Mouse (Mus musculus) lung, postnatal 4 days (tissue): ENCODE results near the gene Ddx25.

Experiments
- DNase-seq, 2 experiments: peaks; one replicate each; pipeline ENCODE4 v3.0.0; 2021

Ddx25 gene

GRCm38 (mm10) chr9:35558257-35559008 is at the start of gene Ddx25, which contains the start of gene Pus3:
Ddx25 (minus strand) TSS chr9:35558528.
Pus3 (plus strand) TSS chr9:35558595.
- peak in 1 of 2 experiments; percentile 38 for DNase-seq

- no peak for DNase-seq
Observed at GRCm38 (mm10) chr9:35607647-35608405, 49.5 kb upstream of the Ddx25 start.

- no peak for DNase-seq
Observed at GRCm38 (mm10) chr9:35592903-35593302, 34.6 kb upstream of the Ddx25 start.

- no peak for DNase-seq
Observed at GRCm38 (mm10) chr9:35587674-35588073, 29.3 kb upstream of the Ddx25 start.

- DNase-seq = peak in 1 of 2 experiments; percentile 25
Observed at GRCm38 (mm10) chr9:35574416-35574815, 16.1 kb upstream of the Ddx25 start.

- no peak for DNase-seq
Observed at GRCm38 (mm10) chr9:35570663-35571062, 12.3 kb upstream of the Ddx25 start.

- peak; percentile 94 to 95 for DNase-seq
Observed at GRCm38 (mm10) chr9:35569571-35570534, 11.5 kb upstream of the Ddx25 start, which contains the start of the genes Pate2 and Hyls1. Pate2 (plus strand) TSS chr9:35570284. Hyls1 (minus strand) TSS chr9:35570398.

- DNase-seq = no peak
Observed at GRCm38 (mm10) chr9:35567995-35568394, 9.7 kb upstream of the Ddx25 start.

- DNase-seq = no peak
Observed at GRCm38 (mm10) chr9:35564536-35565240, 6.4 kb upstream of the Ddx25 start.

- DNase-seq = no peak
Observed at GRCm38 (mm10) chr9:35561583-35561982, 3.3 kb upstream of the Ddx25 start.

- no peak for DNase-seq
Observed at GRCm38 (mm10) chr9:35561076-35561475, 2.7 kb upstream of the Ddx25 start.

GRCm38 (mm10) chr9:35559009-35559890 is 922 bp upstream of the Ddx25 start:
- peak; percentile 75 to 79 for DNase-seq

- DNase-seq = no peak
Observed at GRCm38 (mm10) chr9:35556494-35557102, 1.7 kb downstream of the Ddx25 start.

GRCm38 (mm10) chr9:35548455-35548854 is 9.9 kb downstream of the Ddx25 start:
- DNase-seq = no peak

GRCm38 (mm10) chr9:35546745-35547144 is 11.6 kb downstream of the Ddx25 start:
- DNase-seq = no peak

- no peak for DNase-seq
Observed at GRCm38 (mm10) chr9:35545704-35546103, 12.6 kb downstream of the Ddx25 start.

GRCm38 (mm10) chr9:35544666-35545065 is 13.7 kb downstream of the Ddx25 start:
- DNase-seq = no peak

- DNase-seq = no peak
Observed at GRCm38 (mm10) chr9:35543099-35543860, 15.0 kb downstream of the Ddx25 start.

- DNase-seq = no peak
Observed at GRCm38 (mm10) chr9:35541941-35542340, 16.4 kb downstream of the Ddx25 start.

GRCm38 (mm10) chr9:35541488-35541887 is 16.8 kb downstream of the Ddx25 start:
- peak in 1 of 2 experiments; percentile 79 for DNase-seq
